Mouse (Mus musculus) 3134 (cell line): Measurements from ENCODE around the gene Tma7.

Experiments
- DNase-seq: peaks from one replicate; pipeline ENCODE4 v3.0.0-alpha.2; 2011; ENCODE audit warnings: low spot score; ENCODE audit not compliant: insufficient read length; ENCODE audit errors: extremely low read depth

Tma7 gene

GRCm38 (mm10) chr9:109103250-109103649 lies 20.9 kb upstream of the Tma7 start:
- no peak for DNase-seq

GRCm38 (mm10) chr9:109102541-109102940 lies 20.2 kb upstream of the Tma7 start:
- no peak for DNase-seq

- no peak for DNase-seq
These were observed 19.6 kb upstream of the Tma7 start for GRCm38 (mm10) chr9:109101933-109102445.

GRCm38 (mm10) chr9:109100307-109100928 lies 18.0 kb upstream of the Tma7 start:
- no peak for DNase-seq

GRCm38 (mm10) chr9:109098969-109099368 lies 16.6 kb upstream of the Tma7 start:
- DNase-seq: no peak

- no peak for DNase-seq
These were observed 16.0 kb upstream of the Tma7 start for GRCm38 (mm10) chr9:109098366-109098765.

- DNase-seq: no peak
These were observed 15.4 kb upstream of the Tma7 start for GRCm38 (mm10) chr9:109097831-109098230.

- no peak for DNase-seq
These were observed 14.9 kb upstream of the Tma7 start for GRCm38 (mm10) chr9:109097291-109097690.

- no peak for DNase-seq
These were observed 14.5 kb upstream of the Tma7 start for GRCm38 (mm10) chr9:109096856-109097255.

GRCm38 (mm10) chr9:109096251-109096661 lies 13.9 kb upstream of the Tma7 start:
- DNase-seq: no peak

- no peak for DNase-seq
These were observed 13.0 kb upstream of the Tma7 start, which contains the start of gene Plxnb1 for GRCm38 (mm10) chr9:109095137-109095982. Gene Plxnb1, plus strand, starts transcription at chr9:109095389.

GRCm38 (mm10) chr9:109094553-109095136 lies 12.3 kb upstream of the Tma7 start:
- no peak for DNase-seq

- no peak for DNase-seq
These were observed 11.6 kb upstream of the Tma7 start for GRCm38 (mm10) chr9:109093786-109094552.

- no peak for DNase-seq
These were observed 10.4 kb upstream of the Tma7 start for GRCm38 (mm10) chr9:109092799-109093198.

GRCm38 (mm10) chr9:109091802-109092201 lies 9.4 kb upstream of the Tma7 start:
- DNase-seq: no peak

- no peak for DNase-seq
These were observed 8.1 kb upstream of the Tma7 start for GRCm38 (mm10) chr9:109090446-109090845.

- DNase-seq: no peak
These were observed 5.6 kb upstream of the Tma7 start for GRCm38 (mm10) chr9:109087987-109088386.

GRCm38 (mm10) chr9:109084922-109085321 lies 2.5 kb upstream of the Tma7 start:
- DNase-seq: no peak

- DNase-seq: no peak
These were observed 651 bp downstream of the Tma7 start for GRCm38 (mm10) chr9:109081749-109082123.

GRCm38 (mm10) chr9:109080516-109080915 lies 1.9 kb downstream of the Tma7 start:
- DNase-seq: no peak
